Mouse (Mus musculus): Measurements from ENCODE around the gene Ncdn. TPM values are rescaled to one million over a fixed set of nuclear protein-coding genes. Genes with fewer than 3 reads are reported as not detected.

Gene Ncdn
- 10 to 100 TPM in 2 of 3 experiments, 1 to 10 TPM in 1; 9.7 to 12.0 (median 10.1) TPM for polyA plus RNA-seq (2017; shearing (Covaris generic))

GRCm38 (mm10) chr4:126753268-126754230 lies at the start of gene Ncdn, which contains the start of gene AU040320:
Ncdn (minus strand) TSS chr4:126753438.
AU040320 (plus strand) TSS chr4:126753544.
- peak; percentile 97 for ATAC-seq

GRCm38 (mm10) chr4:126802174-126802573 lies 48.9 kb upstream of the Ncdn start:
- ATAC-seq, result no peak

- ATAC-seq, result no peak
Measured at GRCm38 (mm10) chr4:126792341-126793102, 39.3 kb upstream of the Ncdn start.

GRCm38 (mm10) chr4:126782996-126783395 lies 29.8 kb upstream of the Ncdn start:
- no peak for ATAC-seq

GRCm38 (mm10) chr4:126782512-126782911 lies 29.3 kb upstream of the Ncdn start:
- no peak for ATAC-seq

GRCm38 (mm10) chr4:126781871-126782270 lies 28.6 kb upstream of the Ncdn start:
- ATAC-seq, result no peak

- no peak for ATAC-seq
Measured at GRCm38 (mm10) chr4:126779826-126780775, 26.9 kb upstream of the Ncdn start.

GRCm38 (mm10) chr4:126779148-126779581 lies 25.9 kb upstream of the Ncdn start:
- no peak for ATAC-seq

- no peak for ATAC-seq
Measured at GRCm38 (mm10) chr4:126775182-126775581, 21.9 kb upstream of the Ncdn start.

GRCm38 (mm10) chr4:126773871-126774270 lies 20.6 kb upstream of the Ncdn start:
- ATAC-seq, result no peak

GRCm38 (mm10) chr4:126770831-126771230 lies 17.6 kb upstream of the Ncdn start:
- ATAC-seq, result no peak

- no peak for ATAC-seq
Measured at GRCm38 (mm10) chr4:126769800-126770563, 16.7 kb upstream of the Ncdn start.

GRCm38 (mm10) chr4:126763483-126763882 lies 10.2 kb upstream of the Ncdn start:
- no peak for ATAC-seq

GRCm38 (mm10) chr4:126762586-126763359 lies 9.5 kb upstream of the Ncdn start:
- ATAC-seq, result no peak

- ATAC-seq, result no peak
Measured at GRCm38 (mm10) chr4:126759435-126759834, 6.2 kb upstream of the Ncdn start.

GRCm38 (mm10) chr4:126758299-126758698 lies 5.1 kb upstream of the Ncdn start:
- no peak for ATAC-seq

GRCm38 (mm10) chr4:126756766-126757165 lies 3.5 kb upstream of the Ncdn start:
- ATAC-seq, result no peak

- ATAC-seq, result no peak
Measured at GRCm38 (mm10) chr4:126754736-126755374, 1.6 kb upstream of the Ncdn start.

- ATAC-seq, result no peak
Measured at GRCm38 (mm10) chr4:126754231-126754611, 983 bp upstream of the Ncdn start.

GRCm38 (mm10) chr4:126752608-126753141 lies 563 bp downstream of the Ncdn start:
- no peak for ATAC-seq
